Mouse (Mus musculus): Measurements from ENCODE around the gene Trim9. TPM values are rescaled to one million over a fixed set of nuclear protein-coding genes. Genes with fewer than 3 reads are reported as not detected.

Trim9 gene
- total RNA-seq (2022) = under 1 TPM in 3 of 4 experiments, not detected in 1; 0.09 to 0.19 (median 0.11) TPM

- peak; percentile 83 for DNase-seq (ENCODE audit: low spot score)
Observed at GRCm38 (mm10) chr12:70347202-70347841, at the start of gene Trim9. TSS of gene Trim9 (minus strand) at chr12:70347614.

GRCm38 (mm10) chr12:70395061-70395460 is 47.6 kb upstream of the Trim9 start:
- DNase-seq (ENCODE audit: low spot score) = peak; percentile 18

GRCm38 (mm10) chr12:70391236-70391635 is 43.8 kb upstream of the Trim9 start:
- no peak for DNase-seq (ENCODE audit: low spot score)

GRCm38 (mm10) chr12:70374976-70375375 is 27.6 kb upstream of the Trim9 start:
- DNase-seq (ENCODE audit: low spot score) = no peak

GRCm38 (mm10) chr12:70372874-70373273 is 25.5 kb upstream of the Trim9 start:
- no peak for DNase-seq (ENCODE audit: low spot score)

GRCm38 (mm10) chr12:70369348-70369747 is 21.9 kb upstream of the Trim9 start:
- no peak for DNase-seq (ENCODE audit: low spot score)

GRCm38 (mm10) chr12:70368820-70369219 is 21.4 kb upstream of the Trim9 start:
- DNase-seq (ENCODE audit: low spot score) = no peak

- DNase-seq (ENCODE audit: low spot score) = no peak
Observed at GRCm38 (mm10) chr12:70367326-70368248, 20.2 kb upstream of the Trim9 start.

- DNase-seq (ENCODE audit: low spot score) = no peak
Observed at GRCm38 (mm10) chr12:70363016-70363415, 15.6 kb upstream of the Trim9 start.

GRCm38 (mm10) chr12:70360276-70360675 is 12.9 kb upstream of the Trim9 start:
- DNase-seq (ENCODE audit: low spot score) = no peak

- DNase-seq (ENCODE audit: low spot score) = no peak
Observed at GRCm38 (mm10) chr12:70359443-70359842, 12.0 kb upstream of the Trim9 start.

GRCm38 (mm10) chr12:70354926-70355325 is 7.5 kb upstream of the Trim9 start:
- DNase-seq (ENCODE audit: low spot score) = no peak

GRCm38 (mm10) chr12:70350490-70350889 is 3.1 kb upstream of the Trim9 start:
- no peak for DNase-seq (ENCODE audit: low spot score)

GRCm38 (mm10) chr12:70349788-70350187 is 2.4 kb upstream of the Trim9 start:
- DNase-seq (ENCODE audit: low spot score) = no peak

- no peak for DNase-seq (ENCODE audit: low spot score)
Observed at GRCm38 (mm10) chr12:70348026-70348425, 612 bp upstream of the Trim9 start.

GRCm38 (mm10) chr12:70346139-70347026 is 1.0 kb downstream of the Trim9 start:
- no peak for DNase-seq (ENCODE audit: low spot score)

- DNase-seq (ENCODE audit: low spot score) = no peak
Observed at GRCm38 (mm10) chr12:70345531-70346138, 1.8 kb downstream of the Trim9 start.

- no peak for DNase-seq (ENCODE audit: low spot score)
Observed at GRCm38 (mm10) chr12:70335176-70335575, 12.2 kb downstream of the Trim9 start.

GRCm38 (mm10) chr12:70333253-70333805 is 14.1 kb downstream of the Trim9 start:
- DNase-seq (ENCODE audit: low spot score) = no peak

- DNase-seq (ENCODE audit: low spot score) = no peak
Observed at GRCm38 (mm10) chr12:70329059-70329458, 18.4 kb downstream of the Trim9 start.

- no peak for DNase-seq (ENCODE audit: low spot score)
Observed at GRCm38 (mm10) chr12:70326956-70327355, 20.5 kb downstream of the Trim9 start.

Measured in heart, adult 8-10 months (tissue).